Mouse (Mus musculus): Measurements from ENCODE around the gene Epha6.

Gene Epha6

DNA sequence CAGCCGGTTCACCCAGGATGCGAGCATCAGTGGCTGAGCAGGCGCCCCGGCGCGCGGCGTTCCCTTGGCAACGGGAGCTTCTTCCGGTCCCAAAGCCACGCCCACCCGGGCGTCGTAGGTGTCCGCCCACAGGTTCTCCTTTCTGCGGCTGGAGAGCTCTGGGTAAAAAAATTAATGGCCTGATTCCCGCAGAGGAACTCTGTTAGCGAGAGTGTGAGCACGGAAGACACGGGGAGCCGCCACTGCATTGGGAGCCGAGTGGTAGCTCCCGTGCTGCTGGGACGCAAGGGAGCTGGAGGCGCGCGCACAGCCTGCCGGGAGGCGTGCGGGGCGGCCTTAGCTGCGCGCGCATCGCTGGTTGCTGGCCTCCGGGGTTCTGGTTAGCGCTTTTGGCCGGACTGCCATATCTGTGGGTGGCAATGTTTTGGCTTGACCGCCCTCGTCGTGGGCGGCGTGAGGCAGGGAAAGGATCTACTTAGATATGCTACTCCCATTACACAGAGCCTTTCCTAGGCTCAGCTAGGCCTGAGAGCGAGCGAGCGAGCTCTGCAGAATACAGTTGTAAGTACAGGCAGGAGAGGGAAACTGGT lies 966.1 kb downstream of the Epha6 start, which contains the start of gene Arl6:
Gene Arl6 (minus strand): TSS at position 290 of the 590 bp plus-strand sequence.
- peak; percentile 95 for DNase-seq

DNA sequence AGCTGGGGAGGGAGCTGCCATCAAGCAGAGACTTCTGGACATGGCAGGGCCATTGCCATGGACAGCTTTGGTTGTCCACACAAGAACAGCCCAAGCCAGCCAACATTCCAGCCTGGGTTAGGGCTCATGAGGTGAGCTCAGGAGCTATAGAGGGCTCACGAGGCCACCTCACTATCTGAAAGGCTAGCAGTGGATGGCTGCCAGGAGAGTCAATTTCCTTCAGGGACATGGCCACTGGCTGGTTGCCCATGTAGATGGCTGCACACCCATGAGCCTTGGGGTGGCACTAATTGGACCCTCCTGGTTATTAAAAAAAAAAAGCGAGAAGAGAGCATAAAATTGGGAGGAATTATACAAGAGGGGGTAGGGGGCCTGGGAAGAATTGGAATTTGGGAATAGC lies 970.7 kb downstream of the Epha6 start:
- peak; percentile 35 for DNase-seq

DNA sequence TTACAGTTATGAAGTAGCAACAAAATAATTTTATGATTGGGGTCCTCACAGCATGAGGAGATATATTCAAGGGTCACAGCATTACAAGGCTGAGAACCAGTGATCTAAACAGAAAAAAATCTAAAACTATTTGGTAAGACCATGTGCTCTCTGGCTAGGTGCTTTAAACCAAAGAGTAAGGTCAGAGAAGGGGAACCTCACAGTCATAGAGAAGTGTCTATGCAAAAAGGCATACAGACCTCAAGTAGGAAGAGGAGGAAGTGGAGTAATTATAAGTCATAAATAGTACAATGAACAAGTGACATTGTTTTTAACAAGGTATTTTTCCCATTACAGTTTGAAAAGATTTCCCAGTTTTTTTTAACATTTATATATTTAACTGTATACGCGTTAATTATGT lies 983.8 kb downstream of the Epha6 start:
- no peak for DNase-seq

DNA sequence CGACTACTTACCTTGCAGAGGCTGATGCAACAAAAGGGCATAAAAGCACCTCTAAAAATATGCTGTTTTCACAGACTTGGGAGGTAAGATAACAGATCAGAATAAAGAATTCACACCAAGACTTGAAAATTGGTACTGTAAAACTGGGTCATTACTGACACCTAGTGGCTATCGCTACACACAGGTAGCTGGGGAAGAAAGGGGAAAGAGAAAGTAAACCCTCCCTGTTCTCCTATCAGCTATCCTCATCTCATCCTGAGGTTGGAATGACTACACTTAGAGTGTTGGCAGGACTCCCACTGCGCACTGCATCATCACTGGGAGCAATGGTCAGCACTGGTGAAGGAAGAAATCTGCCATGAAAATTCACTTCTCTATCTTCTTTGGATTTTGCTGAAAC lies 988.2 kb downstream of the Epha6 start:
- DNase-seq: peak; percentile 18

DNA sequence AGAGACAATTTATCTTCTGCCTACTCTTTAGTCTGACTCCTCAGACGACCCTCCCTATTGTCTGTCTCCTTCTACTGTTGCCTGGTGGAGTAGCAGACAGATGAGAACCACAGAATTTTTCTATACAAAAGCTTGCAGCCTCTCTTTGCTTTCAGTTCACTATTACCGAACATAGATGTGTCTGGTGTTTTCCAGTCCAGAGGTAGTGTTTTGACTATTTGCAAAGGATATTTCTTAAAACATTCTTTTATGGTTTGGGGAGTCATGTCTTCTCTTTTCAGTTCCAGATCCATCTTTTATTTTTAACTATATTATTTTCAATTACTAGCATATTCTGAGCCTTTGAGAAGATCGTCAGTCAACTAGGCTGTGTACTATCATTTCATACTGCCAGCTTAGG lies 989.7 kb downstream of the Epha6 start:
- DNase-seq: no peak

DNA sequence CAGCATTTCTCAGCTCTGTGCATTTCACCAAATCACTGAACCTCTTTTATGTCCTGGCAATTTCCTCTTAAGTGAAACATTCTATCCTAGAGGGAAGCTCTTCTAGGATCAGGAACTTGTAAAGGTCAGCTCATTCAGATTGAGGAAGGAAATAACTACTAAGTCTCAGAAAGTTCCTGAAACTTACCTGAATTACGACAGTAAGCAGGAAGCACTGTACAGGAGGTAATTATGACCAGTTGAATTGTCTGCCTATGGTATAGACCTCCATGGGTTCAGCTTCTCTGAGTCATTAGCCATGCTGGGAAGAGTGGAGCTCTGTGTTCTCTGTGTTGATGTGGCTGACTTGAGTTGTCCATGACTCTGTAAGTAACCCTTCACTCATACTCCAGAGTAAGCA lies 994.6 kb downstream of the Epha6 start:
- DNase-seq: no peak

DNA sequence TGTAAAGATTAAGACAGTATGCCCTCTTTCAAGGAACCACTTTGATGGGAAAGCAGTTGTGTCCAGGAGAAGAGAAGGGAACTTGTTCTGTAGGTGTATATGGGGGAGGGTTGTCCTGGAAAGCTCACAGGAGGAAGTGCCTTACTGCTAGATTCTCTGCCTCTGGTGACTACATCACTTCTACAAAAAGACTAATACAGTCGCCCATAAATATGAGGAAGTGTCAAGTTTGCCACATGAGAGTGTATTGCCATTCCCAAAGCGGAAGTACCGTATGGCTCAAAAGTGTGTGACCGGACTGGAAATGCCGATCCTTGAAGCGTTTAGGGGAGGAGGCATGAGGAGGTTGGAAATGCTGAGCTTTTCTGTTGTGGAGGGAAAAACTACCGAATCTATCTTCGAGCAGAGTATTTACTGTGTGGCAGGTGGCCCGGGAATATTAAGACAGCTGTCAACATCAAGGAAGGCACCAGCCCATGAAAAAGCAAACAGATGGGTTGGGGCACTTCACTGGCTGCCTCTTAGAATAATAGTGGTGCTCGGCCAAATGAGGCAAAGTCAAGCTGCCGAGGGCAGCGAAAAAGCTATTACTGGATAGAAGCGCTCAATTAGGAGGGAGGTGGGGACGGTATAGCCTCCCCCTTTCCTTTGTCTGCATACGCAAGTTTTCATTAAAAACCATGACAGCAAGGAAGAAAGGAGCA lies 1001.1 kb downstream of the Epha6 start:
- DNase-seq: no peak
